Mouse (Mus musculus) left cerebral cortex, postnatal 14 days (tissue): ENCODE results near the gene Lpo. TPM values are rescaled to one million over a fixed set of nuclear protein-coding genes. Genes with fewer than 3 reads are reported as not detected.

ENCODE experiments used
- DNase-seq, 2 experiments: peaks; one replicate each; pipeline ENCODE4 v3.0.0; 2021 to 2022; ENCODE audit warnings: low spot score in 2 of 2, mixed read lengths in 1 of 2
- intact Hi-C: fragments of 180-260 bp; cut with DNase I; formaldehyde crosslinking; loops from one replicate; pipeline ENCODE4 v1.15.1; 2025
- total RNA-seq, 2 experiments: library from RNA; stranded (reverse); gene quantifications; 2 replicates each; pipeline ENCODE4 v1.2.3; 2021

The Lpo gene
- total RNA-seq, 2 experiments from 2014 or later: 0.36 to 0.68 TPM

DNA sequence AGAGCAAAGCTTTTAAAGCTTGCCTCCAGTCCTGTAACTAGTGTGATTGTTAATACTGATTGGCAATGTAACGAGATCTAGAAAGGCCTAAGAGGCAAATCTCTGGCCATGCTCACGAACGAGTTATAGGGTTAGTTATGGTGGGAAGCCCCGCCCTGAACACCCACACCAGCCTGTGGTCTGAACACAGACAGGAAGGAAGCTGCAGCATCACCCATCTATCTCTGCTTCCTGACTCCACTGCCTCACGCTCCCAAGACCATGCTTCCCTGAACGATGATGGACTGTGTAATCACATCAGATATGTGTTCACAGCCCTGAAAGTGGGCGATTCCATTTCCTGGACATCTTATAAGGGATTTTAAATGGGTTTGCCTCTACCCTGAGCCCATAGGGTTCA is 19.9 kb downstream of the Lpo start:
- DNase-seq: no peak
- intact Hi-C loops: loop anchor here (10.0 kb wide), 1 partner anchor 147 kb away; no protein-coding TSS in a partner anchor

DNA sequence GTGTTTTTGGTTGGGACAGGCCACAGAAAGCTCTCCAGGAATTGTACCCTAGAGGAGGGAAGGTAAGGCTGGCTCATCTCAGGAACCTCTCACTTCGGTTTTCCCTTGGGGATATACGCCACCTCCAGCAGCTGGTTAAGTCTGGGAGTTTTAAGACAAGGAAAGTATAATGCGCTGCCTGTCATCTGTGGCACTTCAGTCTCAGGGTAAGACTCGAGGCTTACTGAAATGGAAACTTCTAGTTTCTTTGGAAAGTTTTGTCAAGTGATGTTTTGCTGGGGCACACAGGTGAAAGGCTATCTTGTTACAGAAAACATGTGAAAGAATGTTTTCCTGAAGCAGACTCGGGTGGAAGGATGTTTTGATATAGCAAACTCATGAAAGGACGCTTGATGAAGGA is 20.7 kb downstream of the Lpo start:
- intact Hi-C loops: loop anchor here (10.0 kb wide), 1 partner anchor 147 kb away; no protein-coding TSS in a partner anchor
- no peak for DNase-seq

DNA sequence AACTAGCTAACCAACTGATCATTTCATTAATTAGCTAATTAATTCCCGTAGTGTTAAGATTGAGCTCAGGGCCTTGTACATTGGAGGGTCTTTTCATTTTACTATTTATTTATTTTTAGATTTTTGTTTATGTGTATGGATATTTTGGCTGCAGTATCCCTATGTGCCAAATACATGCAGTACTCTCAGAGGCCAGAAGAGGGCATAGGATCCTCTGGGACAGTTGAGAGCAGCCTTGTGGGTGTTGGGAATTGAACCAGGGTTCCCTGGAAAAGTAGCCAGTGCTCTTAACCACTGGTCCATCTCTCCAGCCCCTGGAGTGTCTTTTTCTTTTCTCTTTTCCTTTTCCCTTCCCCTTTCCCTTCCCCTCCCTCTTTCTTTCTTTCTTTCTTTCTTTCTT is 22.6 kb downstream of the Lpo start:
- no peak for DNase-seq
- intact Hi-C loops: loop anchor here (10.0 kb wide), 1 partner anchor 149 kb away; no protein-coding TSS in a partner anchor

DNA sequence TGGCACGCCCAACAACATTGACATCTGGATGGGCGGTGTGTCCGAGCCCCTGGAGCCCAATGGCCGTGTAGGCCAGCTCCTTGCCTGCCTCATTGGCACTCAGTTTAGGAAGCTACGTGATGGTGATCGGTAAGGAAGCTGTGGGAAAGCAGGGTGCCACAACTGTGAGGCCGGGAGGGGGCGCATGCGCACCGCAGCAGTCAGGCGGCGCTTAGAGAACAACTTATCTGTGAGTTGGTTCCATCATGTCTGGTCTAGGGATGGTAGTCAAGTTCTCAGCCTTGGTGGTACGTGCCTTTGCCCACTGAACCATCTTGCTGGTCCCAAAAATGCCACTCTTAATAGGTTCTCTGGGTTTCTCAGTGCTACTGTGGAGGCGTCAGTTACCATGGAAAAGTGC is 25.5 kb downstream of the Lpo start:
- DNase-seq: peak in 1 of 2 experiments; percentile 46
- intact Hi-C loops: loop anchor here (10.0 kb wide), 1 partner anchor 152 kb away; no protein-coding TSS in a partner anchor

DNA sequence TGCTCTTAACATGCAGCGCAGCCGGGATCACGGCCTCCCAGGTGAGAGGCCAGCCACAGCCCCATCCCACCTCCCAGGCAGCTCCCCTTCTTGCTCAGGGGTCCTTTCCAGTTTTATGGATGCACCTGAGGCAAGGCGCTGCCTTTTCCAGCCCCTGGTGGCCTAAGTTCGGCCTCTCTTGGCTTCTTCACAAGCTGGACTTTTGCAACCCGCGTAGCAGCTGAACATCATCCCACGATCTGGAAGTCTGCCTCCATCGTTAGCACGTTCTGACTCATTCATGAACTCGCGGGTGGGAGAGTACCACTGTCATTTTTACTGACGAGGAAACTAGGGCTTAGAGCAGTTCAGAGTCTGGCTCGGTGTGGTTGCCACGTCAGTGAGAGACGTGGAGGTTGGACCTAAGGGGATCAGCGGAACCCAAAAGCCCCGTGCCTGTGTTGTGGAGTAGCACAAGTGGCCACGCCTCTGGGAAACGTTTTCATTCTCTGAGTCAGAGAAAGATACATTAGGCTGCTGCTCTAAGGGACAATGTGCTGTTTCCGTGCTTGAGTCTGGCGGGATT is 26.3 kb downstream of the Lpo start:
- intact Hi-C loops: loop anchor here (10.0 kb wide), 1 partner anchor 153 kb away; no protein-coding TSS in a partner anchor
- DNase-seq: peak; percentile 34 to 44

DNA sequence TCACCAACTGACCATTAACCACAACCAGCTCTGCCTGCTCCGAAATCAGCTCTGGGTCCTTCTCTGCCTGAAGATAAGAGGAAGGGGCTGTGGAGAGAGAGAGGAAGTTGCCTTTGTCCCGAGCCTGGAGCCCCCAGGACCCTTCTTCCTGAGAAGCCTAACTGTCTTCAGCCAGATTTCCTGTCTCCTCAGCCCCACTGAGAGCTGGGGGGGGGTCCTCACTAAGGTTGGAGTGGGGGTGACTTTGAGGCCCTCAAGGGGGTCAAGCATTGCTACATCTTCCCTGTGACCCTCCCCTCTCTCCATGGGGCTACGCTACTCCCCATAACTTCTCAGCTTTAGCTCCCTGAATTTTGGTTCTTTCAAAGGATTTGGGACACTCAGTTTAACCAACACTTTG is 34.6 kb downstream of the Lpo start, which contains the start of gene Mpo:
Gene Mpo (plus strand): TSS at position 122 of the 400 bp plus-strand sequence.
- no peak for DNase-seq
- intact Hi-C loops: no loop called here

DNA sequence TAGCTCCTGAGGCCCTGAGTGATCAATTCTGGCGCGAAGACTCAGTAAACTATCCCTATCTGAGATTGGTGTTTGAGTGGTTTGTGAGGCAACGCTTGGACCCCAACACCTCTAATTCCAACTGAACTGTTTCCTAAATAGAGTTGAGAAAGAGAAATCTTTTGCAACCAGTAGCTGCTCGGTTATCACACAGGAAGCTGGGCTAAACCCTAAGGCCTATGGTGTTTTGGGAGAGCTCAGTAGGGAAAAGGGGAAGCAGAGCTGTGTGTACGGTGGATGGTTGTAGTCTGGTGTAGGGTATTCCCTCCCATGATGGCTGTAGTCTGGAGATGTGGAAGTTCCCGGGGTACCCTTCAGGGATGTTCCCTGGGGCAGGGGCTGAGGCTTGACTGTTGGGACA is 38.0 kb downstream of the Lpo start:
- DNase-seq: no peak
- intact Hi-C loops: no loop called here

DNA sequence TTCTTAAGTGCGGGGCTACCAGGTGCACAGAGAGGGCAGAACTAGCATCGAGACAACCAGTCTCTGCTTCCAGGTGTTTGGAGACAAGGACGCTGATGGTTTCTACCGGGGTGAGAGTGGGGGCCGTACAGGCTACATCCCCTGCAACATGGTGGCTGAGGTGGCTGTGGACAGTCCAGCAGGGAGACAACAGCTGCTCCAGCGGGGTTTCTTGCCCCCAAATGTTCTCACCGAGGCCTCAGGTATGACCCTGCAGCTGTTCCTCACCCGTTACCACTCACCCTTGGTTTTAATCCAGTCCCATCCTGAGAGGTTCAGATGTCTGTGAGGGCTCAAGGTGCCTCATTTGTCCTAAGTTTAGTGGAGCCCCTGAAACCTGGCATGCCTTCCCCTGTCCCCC is 48.0 kb downstream of the Lpo start:
- DNase-seq: no peak
- intact Hi-C loops: no loop called here

DNA sequence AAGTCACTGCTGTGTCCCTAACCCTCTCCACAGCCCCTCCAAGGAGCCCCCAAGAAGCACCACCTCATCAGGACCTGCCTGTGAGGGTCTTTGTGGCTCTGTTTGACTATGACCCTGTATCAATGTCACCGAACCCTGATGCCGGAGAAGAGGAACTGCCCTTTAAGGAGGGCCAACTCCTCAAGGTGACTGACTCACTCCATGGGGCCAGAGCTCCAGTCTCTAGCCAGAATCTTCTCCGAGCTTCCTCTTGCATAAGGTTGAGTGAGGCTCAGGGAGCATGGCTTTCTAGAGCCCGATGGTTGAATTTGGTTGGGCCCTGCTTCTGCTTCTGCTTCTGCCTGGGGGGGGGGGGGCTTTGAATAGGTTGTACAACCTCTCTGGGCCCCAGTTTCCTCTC is 48.7 kb downstream of the Lpo start:
- intact Hi-C loops: no loop called here

DNA sequence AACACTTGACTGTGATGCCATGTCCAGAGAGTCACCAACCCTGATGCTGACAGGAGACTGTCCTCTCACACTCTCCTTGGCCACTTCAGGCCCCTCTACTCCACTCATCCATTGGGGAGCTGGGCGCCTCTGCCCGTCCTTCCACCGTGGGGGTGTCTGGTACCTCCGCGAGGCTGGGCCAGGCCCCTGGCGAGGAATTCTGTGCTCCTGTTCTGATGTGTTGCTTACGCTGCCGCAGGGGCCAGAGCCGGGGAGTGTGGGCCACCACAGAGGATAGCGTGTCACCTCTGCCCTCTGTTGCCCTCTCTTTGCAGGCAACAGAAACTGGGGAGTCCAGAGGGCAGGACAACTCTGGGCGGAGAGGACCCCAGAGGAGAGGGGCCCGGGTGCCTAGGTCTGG is 49.2 kb downstream of the Lpo start:
- no peak for DNase-seq
- intact Hi-C loops: no loop called here

More for the DNA sequence above, 48.7 kb downstream of the Lpo start:
- no peak for DNase-seq

DNA sequence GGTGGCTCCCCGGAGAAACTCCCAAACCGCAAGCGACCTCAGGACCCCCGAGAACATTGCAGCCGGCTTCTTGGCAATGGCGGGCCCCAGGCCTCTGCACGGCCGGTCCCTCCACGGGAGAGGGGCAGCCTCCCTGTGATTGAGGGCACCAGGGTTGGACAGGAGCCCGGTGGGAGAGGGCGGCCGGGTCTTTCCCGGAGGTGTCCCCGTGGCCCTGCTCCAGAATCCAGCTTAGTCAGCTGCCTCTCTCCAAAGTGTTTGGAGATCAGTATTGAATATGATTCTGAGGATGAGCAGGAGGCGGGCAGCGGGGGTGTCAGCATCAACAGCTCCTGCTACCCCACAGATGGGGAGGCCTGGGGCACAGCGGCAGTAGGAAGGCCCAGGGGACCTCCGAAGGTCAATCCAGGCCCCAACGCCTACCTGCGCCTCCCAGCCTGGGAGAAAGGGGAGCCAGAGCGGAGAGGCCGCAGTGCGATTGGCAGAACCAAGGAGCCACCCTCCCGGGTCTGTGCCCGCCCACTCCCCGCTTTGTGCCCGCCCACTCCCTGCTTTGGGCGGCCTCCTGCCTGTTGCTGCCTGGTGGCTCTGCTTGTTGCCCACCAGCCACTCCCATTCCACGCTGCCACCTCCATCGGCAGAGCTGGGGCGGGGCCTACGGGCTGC is 49.9 kb downstream of the Lpo start:
- peak; percentile 55 to 56 for DNase-seq
- intact Hi-C loops: no loop called here

DNA sequence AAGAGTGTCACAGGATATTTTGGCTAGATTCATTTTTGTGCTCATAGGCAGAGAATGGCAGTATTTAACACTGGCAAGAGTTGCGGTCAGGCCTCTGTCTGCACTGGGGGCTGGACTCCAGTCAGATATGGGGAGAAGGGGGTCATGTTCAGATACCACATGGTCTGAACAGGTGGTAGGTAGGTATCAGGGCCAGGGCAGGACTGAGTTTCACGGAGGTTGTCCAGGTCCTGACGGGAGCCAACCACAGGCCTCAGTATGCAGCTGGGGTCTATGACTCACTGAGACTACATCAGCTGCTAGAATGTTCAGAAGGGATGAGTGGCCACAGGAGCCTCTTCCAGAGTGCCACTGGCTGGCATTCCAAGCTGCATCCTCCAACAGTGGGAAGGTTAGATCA is 55.7 kb downstream of the Lpo start:
- DNase-seq: no peak
- intact Hi-C loops: loop anchor here (5.0 kb wide), 1 partner anchor 110 kb away; the partner anchor contains the start of gene Rnf43

DNA sequence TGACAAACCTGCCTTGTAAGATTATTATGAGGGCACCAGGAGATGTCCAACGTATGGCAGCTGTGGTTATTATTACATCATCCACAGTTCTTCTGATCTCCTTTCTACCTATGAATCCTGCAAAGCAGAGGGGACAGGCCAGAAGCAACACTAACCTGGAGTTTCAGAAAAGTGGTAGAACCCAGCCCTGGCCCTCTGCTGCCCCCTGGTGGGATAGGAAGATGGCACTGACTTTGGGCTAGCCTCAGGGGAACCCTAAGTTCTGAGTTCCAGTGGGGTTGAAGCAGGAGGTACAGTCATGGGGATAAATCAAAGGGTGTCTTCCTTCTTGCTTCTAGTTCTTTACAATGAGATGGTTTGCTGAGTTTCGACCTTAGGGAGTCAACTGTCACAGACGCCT is 57.1 kb downstream of the Lpo start:
- peak; percentile 54 to 74 for DNase-seq
- intact Hi-C loops: loop anchor here (5.0 kb wide), 1 partner anchor 109 kb away; the partner anchor contains the start of gene Rnf43

DNA sequence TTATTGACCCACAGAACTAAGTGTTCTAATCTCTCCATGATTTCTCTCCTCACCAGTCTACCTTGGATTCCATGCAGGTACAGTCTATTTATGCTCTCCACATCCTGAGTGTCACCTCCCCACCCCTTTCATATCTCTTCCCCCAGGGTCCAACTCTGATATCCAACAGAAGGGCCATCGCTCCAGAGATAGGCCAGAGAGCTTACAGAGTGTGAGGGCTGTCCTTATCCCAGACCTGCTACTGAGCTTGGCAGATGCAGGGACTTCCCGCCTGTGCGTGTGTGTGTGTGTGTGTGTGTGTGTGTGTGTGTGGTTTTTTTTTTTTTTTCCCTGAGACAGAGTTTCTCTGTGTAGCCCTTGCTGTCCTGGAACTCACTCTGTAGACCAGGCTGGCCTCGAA is 59.3 kb downstream of the Lpo start:
- no peak for DNase-seq
- intact Hi-C loops: no loop called here

DNA sequence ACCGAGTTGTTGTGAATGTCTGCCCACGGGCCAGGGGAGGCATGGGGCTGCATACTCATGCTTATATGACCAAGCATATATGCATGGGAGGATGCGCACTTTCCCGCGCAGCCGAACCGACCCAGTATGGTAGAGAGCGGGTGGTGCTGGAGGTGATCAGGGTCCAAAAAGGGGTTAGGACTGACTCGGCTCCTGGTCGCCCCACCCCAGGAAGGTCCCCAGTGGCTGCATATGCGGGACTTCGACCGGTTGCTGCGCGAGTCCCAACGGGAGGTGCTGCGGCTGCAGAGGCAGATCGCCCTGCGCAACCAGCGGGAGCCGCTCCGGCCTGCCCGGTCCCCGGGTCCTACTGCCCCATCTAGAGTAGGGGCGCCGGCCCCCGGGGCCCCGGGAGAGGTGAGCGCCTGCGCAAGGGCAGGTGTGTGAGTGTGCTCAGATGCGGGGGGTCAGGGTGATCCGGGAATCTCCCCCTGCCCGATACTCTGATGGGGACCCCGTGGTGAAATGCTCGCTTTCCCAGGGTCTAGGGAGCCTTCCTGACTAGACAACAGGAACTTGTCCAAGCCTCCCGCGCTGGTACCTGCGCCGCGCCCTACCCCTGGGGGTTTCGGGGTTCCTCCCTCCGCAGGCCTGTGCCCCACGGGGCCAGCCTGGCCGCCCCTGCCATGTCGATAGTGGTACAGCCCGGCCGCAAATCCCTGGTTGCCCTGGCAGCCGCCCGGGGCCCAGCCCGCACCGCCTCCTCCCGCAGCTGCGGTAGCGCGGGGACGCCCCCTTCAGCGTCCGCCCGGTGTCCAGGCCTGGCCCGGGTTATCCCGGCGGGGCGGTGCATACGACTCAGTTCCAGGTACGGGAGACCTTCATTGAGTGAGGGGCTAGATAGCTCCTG is 63.9 kb downstream of the Lpo start:
- peak; percentile 43 to 55 for DNase-seq
- intact Hi-C loops: loop anchor here (5.0 kb wide), 1 partner anchor 167 kb away; no protein-coding TSS in a partner anchor

DNA sequence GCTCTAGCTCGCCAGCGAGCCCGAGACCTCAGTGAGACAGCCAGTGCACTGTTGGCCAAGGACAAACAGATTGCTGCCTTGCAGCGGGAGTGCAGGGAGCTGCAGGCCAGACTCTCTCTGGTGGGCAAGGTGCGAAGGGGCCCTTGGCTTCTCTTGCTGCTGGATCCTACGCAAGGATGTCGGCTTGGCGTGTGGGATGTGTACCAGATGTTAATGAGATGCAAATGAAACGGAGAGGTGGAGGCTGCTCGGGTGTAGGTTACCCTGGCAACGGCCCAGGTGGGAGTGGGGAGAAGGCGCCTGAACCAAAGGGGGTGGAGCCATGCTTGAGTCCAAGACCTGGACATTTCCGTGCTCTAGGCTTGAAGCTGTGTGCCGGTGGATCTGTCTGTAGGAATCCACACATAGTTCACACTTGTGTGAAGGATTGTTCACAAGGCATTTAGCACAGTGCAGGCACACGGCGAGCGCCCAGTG is 64.5 kb downstream of the Lpo start:
- peak; percentile 82 to 89 for DNase-seq
- intact Hi-C loops: loop anchor here (5.0 kb wide), 1 partner anchor 166 kb away; no protein-coding TSS in a partner anchor

DNA sequence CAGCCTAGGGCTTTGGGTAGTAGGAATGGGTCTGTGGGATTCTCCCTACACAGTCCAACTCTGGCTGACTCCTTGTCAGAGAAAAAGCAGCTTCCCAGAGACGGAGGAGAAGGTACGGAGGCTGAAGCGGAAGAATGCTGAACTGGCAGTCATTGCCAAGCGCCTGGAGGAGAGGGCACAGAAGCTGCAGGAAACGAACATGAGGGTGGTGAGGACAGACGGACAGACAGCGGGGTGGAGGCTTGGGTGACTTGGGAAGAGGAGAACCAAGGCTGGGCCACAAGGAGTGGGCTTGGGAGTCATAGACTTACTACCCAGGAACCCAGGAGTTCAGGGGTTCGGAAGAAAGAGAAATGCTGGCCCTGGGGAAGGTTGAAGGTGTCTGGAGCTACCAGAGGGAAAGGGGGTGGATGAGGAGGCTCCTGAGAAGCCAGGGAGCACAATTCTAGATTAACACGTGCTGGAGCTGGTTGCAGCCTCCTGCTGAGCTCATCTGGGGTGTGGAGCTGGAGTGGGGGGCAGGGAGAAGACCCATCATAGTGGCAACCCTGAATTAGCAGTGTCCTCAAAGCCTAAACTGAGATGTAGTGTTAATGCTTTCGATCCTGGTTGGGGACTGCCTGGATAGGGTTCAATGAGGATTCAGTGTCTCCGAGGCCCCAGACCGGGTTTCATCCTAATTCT is 65.2 kb downstream of the Lpo start:
- intact Hi-C loops: loop anchor here (5.0 kb wide), 1 partner anchor 166 kb away; no protein-coding TSS in a partner anchor
- peak; percentile 36 to 66 for DNase-seq

DNA sequence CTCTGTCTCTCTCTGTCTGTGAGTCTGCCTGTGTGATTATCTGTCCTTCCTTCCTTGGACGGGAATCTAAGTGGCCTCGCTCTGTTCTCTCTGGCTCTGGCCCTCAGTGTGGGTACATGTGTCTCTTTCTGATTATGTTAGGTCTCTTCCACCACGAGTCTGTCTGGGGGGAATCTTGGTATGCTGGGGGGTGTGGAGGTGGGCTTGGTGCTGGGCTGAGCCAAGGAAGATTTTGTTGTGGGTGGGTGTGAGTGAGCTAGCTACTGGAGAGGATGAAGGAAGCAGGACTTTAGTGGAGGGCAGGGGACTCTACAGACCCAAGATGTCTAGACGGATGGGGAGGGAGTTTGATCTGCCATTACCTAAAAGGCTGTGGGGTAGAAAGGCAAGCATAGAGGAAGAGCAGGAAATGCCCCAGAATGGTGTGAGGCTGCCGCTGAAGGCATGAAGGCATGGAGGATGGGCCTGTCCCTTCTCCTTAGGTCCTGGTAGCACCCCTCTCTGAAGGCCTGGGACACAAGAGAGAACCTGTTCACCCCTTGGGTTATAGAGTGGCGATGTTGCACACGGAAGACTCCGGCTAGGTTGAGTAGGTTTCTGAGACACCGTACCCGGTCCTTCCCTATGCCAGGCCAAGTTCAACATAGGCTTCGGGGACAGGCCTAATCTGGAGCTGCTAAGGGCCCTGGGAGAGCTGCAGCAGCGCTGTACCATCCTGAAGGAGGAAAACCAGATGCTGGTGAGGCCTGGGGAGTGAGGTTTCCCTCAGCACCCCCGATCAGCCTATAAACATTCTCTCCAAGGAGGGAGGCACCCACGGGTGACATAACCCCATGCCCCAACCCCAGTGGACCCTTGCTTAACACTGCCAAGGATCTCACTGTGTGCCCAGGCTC is 66.0 kb downstream of the Lpo start:
- intact Hi-C loops: loop anchor here (5.0 kb wide), 1 partner anchor 165 kb away; no protein-coding TSS in a partner anchor
- peak in 1 of 2 experiments; percentile 45 for DNase-seq
